Mouse (Mus musculus) B cell, adult 2 months (primary cell): Measurements from ENCODE around the gene Ldhd.

Source experiments
- DNase-seq, 2 experiments: peaks; one replicate each; pipeline ENCODE4 v3.0.0; 2022

Ldhd gene

DNA sequence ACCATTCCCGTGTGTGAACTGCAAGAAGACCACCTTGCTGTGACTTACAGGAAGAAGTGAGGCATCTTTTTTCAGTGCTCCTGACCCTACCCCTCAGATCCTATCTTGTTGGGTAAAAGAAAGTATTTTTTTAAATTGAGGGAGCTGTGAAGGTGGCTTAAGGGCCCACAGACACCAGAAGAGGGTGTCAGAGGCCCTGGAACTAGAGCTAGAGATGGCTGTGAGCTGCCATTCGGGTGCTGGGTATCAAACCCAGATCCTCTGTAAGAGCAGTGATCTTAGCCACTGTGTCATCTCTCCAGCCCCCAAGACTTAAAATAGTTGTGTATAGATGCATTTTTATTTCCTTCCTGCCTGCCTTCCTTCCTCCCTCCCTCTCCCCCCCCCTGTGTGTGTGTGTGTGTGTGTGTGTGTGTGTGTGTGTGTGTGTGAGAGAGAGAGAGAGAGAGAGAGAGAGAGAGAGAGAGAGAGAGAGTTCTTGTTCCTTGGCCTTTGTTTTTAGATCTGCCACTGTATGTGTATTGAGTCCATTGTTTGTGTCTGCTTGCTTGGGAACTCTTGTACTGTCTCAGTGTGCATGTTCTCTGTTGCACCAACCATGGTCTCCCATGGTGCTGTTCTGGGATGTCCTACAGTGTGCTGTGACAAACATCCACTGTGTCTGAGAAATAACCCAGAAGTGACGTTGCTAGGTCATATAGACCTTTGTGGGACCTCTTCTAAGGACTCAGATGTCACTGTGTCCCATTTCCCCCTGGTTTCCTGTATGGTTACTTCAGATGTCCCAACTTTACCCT lies 35.9 kb downstream of the Ldhd start:
- DNase-seq = peak in 1 of 2 experiments; percentile 14

DNA sequence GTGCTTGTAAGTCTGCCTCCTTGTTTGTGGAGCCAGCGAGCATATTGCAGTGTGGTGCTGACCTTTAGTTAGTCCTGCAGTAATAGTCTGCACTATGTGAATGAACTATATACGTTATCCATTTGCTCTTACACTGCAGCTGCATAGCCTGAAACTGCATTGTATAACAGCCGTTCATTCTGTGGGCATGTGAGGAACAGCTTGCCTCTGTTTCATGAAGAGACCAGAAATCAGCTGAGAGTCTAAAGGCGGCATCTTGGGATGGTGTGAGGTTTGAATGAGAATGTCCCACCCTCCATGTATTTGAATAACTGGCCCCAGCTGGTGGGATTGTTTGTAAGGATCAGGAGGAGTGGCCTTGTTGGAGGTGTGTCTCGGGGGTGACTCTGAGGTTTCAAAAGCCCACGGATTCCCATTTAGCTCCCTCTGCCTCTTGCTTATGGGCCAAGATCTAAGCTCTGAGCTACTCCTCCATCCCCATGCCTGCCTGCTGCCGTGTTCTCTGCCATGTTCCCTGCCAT lies 37.7 kb downstream of the Ldhd start:
- DNase-seq = no peak

DNA sequence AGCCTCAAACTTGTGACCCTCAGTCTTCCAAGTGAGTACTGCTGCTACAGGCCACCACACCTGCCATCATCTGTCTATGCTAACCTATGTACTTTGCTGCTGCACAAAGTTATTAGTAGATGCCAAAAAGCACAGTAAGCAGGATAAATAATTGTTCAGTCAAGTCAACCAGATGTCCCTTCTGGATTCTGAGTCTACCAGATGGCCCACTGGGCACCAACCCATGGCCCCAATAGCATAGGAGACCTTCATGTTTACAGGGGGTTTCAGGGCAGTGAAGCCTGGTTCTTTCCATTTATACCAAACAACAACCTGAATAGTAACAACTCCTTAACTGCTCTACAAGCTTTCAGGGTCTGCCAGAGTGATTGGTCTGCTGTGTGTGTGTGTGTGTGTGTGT lies 39.0 kb downstream of the Ldhd start:
- no peak for DNase-seq

DNA sequence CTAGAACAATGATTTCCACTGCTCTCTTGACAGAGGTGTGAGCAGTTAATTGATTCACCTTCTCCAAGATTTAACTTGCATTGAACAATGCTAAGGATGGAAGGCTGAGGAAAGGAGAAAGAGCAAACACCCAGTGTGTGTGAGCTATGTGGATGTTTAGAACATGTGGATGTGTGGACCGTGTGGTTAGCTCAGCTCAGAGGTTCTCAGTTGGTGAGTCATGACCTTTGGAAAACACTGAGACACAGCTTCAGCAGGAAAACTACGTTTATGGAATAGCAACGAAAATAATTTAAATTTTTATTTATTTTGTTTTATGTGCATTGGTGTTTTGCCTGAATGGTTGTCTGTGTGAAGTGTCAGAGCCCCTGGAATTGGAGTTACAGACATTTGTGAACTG lies 40.0 kb downstream of the Ldhd start:
- no peak for DNase-seq

DNA sequence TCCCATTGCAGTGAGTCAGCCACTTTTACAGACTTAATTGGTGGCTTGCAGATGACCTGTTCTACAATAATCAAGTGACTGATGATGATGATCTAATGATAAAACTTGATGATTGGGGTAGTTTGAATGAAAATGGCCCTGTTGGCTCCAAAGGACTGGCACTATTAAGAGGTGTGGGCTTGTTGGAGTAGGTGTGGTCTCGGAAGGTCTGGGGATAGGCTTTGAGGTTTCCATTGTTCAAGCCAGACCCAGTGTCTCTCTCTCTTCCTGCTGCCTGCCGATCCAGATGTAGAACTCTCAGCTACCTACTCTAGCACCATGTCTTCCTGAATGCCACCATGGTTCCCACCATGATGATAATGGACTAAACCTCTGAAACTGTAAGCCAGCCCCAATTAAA lies 41.8 kb downstream of the Ldhd start:
- no peak for DNase-seq

DNA sequence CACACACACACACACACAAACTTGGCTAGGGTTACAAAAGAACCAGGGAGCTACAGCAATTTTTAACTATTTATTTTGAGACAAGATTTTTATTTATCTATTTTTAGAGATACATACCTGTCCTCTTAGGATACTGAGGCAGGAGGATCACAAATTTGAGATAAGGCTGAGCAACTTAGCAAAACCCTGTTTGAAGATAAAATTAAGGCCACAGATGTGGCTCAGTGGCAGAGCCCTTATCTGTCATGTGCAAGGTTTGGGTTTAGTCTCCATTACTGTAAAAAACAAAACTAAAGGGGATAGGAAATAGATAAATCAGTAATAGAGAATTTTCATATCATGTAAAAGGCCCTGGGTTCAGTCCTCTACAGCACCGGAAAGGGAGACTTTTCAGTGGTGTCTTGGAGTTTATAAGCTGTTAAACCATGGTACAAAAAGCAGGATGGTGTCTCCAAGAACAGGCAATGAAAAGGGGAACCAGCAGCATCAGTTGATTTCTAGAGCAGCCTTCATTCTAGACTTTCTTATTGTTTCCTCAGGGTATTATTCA lies 42.6 kb downstream of the Ldhd start:
- DNase-seq = no peak

DNA sequence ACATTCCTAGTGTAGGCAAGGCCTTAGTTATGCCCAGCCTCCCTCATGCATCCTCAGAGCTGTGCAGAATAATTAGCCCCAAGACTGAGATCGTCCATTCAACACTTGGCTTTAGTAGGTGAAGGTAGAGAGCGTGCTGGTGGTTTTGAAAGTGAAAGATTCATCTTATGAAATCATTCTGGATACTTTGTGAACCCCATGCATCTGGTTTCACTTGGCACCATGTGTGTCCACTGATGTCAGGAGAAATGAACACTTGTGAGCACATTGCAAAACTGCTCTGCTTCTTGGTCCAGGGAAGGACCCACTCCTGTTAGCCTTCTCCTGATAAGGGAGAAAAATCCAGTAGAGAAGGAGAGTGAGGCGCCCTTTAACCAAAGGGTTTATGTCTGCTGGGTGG lies 45.2 kb downstream of the Ldhd start:
- DNase-seq = no peak

DNA sequence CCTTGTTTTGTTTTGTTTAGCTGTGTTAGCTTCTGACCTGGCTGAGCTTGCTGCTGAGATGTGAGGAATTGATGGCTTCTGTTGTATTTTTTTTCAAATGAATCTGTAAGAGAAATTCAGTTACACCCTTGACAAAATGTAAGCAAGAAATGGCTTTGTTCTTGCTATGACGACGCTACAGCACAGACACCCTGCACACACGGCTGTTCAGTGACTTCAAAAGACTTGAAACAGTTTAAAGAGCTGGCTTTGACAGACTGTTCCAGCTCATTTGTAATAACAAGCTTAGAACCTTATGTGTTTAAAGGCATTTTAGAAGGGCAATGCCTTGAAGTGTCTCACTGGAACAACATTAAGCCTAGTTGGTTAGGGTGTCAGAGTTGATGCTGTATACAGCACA lies 47.8 kb downstream of the Ldhd start:
- DNase-seq = no peak

DNA sequence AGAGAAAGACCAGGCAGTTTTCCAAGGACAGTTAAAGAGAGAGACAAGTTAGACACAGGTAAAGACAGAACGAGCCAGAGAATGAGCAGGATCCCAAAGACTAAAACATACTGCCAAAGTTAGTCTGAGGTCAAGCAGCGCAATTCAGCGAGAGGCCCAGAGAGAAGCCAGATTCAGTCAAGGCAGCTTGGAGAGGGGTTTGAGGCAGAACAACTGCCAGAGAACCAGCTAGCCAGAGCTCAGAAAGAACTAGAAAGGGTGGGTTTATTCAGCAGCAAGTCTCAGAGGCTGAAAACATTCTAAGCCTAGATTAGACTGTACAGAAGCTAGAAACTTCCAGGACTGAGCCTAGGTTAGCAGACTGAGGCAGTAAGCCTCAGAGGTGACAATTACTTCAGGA lies 49.9 kb downstream of the Ldhd start:
- DNase-seq = no peak

DNA sequence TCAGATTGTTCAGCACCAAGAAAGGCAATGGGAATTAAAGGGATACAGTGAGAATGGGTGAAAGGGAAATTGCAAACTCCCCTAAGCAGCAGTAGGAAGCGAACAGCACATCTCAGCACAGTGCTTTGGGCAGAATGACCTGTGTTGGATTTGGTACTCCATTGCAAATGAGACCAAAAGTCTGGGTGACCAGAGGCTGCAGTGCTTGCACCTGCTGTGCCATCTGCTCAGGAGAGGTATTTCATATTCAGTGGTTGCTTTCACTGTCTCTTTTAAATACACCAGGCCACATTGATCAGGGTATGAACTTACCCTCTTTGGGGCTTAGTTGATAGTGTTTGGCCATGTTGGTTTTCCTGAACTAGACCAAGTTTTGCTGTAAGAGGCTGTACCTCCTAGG lies 50.9 kb downstream of the Ldhd start:
- no peak for DNase-seq

DNA sequence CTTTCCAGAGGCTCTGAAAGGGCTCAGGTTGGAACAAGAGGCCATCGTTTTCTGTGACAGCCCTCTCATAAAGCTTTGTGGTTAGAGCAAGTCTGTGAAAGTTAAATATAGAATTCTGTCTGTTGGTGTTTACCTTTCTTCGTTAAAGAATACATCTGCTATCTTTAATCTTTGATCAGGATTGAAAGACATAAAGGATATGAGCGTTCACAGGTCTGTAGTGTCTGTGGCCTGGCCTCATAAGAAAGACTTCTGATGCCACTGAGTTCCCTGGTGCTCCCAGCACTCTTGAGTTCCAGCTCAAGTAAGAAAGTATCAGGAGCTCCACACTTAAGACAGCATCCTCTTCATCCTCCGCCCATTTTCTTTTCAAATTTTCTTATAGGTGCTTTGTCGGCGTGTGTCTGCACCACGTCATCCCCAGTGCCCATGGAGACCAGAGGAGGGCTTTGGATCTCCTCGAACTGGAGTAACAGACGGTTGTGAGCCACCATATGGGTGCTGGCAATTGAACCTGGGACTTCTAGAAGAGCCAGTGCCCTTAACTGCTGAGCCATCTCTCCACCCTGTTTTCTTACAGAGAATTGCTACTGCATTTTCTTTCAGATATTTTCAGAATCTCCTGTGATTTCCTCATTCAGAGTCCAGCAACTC lies 52.2 kb downstream of the Ldhd start:
- no peak for DNase-seq

DNA sequence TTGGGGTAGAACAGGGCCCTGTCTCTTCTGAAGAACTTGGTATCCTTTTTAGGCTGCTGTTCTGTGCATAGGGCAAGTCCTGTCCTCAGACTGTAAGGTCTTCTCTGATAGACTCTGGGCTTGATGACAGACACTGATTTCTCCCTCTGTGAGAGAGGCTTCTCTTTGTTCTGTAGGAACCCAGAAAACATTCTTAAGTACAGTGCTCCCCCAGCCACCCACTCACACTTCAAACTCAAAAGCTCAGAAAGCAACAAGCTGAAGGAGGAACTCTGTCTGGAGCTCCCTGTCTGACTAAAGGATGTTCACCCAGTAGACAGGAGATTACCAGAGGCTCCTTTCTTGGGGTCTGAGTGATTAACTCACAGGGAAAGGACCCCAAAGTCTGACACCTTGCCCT lies 53.7 kb downstream of the Ldhd start:
- no peak for DNase-seq

DNA sequence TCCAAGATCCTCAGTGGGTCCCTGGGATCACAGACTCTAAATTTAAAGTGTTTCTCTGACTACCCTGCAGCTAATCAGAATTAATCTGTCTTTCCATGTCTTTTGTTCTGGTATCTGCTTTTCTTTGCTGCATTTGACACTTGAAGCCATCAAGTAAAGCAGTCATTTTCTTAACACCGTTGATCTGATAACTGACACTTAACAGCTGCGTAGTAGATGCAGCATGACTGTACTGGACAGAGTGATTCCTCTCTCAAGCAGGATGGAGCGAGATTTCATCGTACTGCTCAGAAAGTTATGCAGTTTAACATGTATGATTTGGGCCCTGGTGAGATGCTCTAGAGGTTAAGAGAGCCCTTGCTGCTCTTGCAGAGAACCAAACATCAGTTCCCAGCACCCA lies 54.7 kb downstream of the Ldhd start:
- no peak for DNase-seq

DNA sequence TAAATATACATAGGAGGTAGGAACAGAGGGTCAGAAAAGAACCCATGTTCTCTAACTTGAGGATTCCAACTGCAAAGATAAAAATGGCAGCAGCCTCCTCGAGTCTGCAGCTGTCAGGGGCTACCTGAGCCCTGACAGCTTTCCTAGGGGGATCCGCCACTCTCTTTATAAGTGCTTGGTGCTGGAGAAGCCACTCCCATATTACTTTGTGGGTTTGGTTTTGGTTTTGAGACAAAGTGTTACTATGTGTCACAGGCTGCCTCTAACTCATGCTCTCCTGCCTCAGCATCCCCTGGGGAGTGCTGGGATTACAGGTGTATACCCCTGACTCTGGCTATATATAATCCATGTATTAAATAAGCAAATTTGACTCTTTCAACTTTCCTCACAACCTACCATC lies 56.2 kb downstream of the Ldhd start:
- DNase-seq = peak in 1 of 2 experiments; percentile 13
